Mouse (Mus musculus): Measurements from ENCODE around the gene Olfr283. TPM values are rescaled to one million over a fixed set of nuclear protein-coding genes. Genes with fewer than 3 reads are reported as not detected.

The Olfr283 gene
- polyA plus RNA-seq (2012; rRNA removed), result not detected in 2 replicates

DNA sequence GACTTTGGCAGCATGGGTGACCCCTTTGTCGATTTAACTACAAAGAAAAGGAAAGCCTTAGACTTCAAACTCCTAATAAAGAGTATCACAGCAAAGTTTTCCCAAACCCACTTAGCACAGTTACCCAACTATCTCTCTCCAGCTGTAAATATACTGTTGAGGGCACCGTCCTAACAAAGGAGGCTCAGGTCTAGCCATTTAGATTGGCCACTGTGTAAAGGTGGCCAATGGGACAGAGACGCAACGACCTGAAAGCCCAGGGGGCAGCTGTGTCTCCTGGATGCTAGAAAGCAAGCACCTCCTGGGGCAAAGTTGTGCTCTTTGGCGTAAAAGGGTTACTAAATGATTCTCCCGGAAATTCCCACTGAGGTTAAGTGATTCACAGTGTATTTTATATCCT, at the start of gene Olfr283:
Olfr283 (minus strand) TSS at position 101 of the 400 bp plus-strand sequence.

DNA sequence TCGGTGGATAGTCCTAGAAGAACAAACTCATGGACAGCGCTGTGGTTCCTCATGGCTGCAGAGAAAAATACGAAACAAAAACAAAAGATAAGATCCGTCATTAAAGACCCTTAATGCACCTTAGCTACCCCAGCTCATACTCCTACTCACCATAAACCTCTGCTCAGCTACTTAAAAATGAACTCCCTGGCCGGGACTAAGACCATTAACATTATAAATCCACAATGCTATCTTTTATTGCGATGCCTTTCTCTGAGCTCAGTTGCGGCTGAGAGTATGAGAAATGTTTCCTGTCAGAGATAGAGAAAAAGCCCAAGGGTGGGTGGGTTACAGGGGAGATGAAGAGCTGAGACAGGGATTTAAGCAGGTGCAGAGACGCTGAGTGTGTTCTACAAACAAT, 39.9 kb downstream of the Olfr283 start, which contains the start of gene Olfr284:
Olfr284 (minus strand) TSS at position 101 of the 400 bp plus-strand sequence.

Other genes with a start within 250 kb of the Olfr283 start
- 21.9 and 23.1 TPM in 2 replicates for gene Asb8, start 215.3 kb downstream of the Olfr283 start, polyA plus RNA-seq (2012; rRNA removed)
- gene Ccdc184, start 213.8 kb downstream of the Olfr283 start, polyA plus RNA-seq (2012; rRNA removed), result not detected in 2 replicates
- not detected in 2 replicates for gene Olfr288, start 185.4 kb downstream of the Olfr283 start, polyA plus RNA-seq (2012; rRNA removed)
- not detected in 2 replicates for gene Gm44579, start 160.0 kb downstream of the Olfr283 start, polyA plus RNA-seq (2012; rRNA removed)
- gene Olfr287, start 159.9 kb downstream of the Olfr283 start, polyA plus RNA-seq (2012; rRNA removed), result not detected in 2 replicates
- not detected in 2 replicates for gene Olfr286, start 146.5 kb downstream of the Olfr283 start, polyA plus RNA-seq (2012; rRNA removed)
- not detected in 2 replicates for gene H1fnt, start 123.7 kb downstream of the Olfr283 start, polyA plus RNA-seq (2012; rRNA removed)
- gene Zfp641, start 84.8 kb downstream of the Olfr283 start, polyA plus RNA-seq (2012; rRNA removed), result 0.21 and 0.25 TPM in 2 replicates
- not detected in 2 replicates for gene Olfr285, start 63.6 kb downstream of the Olfr283 start, polyA plus RNA-seq (2012; rRNA removed)
- not detected in 2 replicates for gene Olfr284, start 40.0 kb downstream of the Olfr283 start, polyA plus RNA-seq (2012; rRNA removed)
- gene Olfr282, start 50.3 kb upstream of the Olfr283 start, polyA plus RNA-seq (2012; rRNA removed), result not detected in 2 replicates
- not detected in 2 replicates for gene Olfr281, start 71.6 kb upstream of the Olfr283 start, polyA plus RNA-seq (2012; rRNA removed)
- not detected in 2 replicates for gene OR5BS1P, start 89.0 kb upstream of the Olfr283 start, polyA plus RNA-seq (2012; rRNA removed)
- gene Lalba, start 101.8 kb upstream of the Olfr283 start, polyA plus RNA-seq (2012; rRNA removed), result not detected in 2 replicates
- gene Olfr279, start 111.5 kb upstream of the Olfr283 start, polyA plus RNA-seq (2012; rRNA removed), result not detected in 2 replicates
- 19.0 and 19.6 TPM in 2 replicates for gene Kansl2, start 153.3 kb upstream of the Olfr283 start, polyA plus RNA-seq (2012; rRNA removed)
- gene Ccnt1, start 190.0 kb upstream of the Olfr283 start, polyA plus RNA-seq (2012; rRNA removed), result 6.7 TPM in 2 replicates
- gene 4930415O20Rik, start 190.1 kb upstream of the Olfr283 start, polyA plus RNA-seq (2012; rRNA removed), result 0.06 TPM in 1 of 2 replicates, not detected in the other
- gene Adcy6, start 229.1 kb upstream of the Olfr283 start, polyA plus RNA-seq (2012; rRNA removed), result 14.0 and 17.8 TPM in 2 replicates
- gene Cacnb3, start 249.9 kb upstream of the Olfr283 start, polyA plus RNA-seq (2012; rRNA removed), result 1.2 TPM in 2 replicates